Mouse (Mus musculus) brain, embryonic 14.5 days (tissue): ENCODE data around the gene Yars.

Experiments used
- CTCF ChIP-seq: fragments of 200-500 bp; IDR thresholded peaks from 2 replicates; pipeline ENCODE4 v1.5.1; 2012; ENCODE audit warnings: inconsistent platforms, mild to moderate bottlenecking, moderate library complexity, borderline replicate concordance; ENCODE audit not compliant: insufficient read depth, insufficient read length; ENCODE audit errors: extremely low read depth
- POLR2A ChIP-seq: fragments of 200-500 bp; IDR thresholded peaks from 2 replicates; pipeline ENCODE4 v1.6.1; 2012; ENCODE audit warnings: mild to moderate bottlenecking, inconsistent platforms, borderline replicate concordance; ENCODE audit not compliant: poor library complexity, insufficient read depth, insufficient read length, severe bottlenecking; ENCODE audit errors: extremely low read depth

DNA sequence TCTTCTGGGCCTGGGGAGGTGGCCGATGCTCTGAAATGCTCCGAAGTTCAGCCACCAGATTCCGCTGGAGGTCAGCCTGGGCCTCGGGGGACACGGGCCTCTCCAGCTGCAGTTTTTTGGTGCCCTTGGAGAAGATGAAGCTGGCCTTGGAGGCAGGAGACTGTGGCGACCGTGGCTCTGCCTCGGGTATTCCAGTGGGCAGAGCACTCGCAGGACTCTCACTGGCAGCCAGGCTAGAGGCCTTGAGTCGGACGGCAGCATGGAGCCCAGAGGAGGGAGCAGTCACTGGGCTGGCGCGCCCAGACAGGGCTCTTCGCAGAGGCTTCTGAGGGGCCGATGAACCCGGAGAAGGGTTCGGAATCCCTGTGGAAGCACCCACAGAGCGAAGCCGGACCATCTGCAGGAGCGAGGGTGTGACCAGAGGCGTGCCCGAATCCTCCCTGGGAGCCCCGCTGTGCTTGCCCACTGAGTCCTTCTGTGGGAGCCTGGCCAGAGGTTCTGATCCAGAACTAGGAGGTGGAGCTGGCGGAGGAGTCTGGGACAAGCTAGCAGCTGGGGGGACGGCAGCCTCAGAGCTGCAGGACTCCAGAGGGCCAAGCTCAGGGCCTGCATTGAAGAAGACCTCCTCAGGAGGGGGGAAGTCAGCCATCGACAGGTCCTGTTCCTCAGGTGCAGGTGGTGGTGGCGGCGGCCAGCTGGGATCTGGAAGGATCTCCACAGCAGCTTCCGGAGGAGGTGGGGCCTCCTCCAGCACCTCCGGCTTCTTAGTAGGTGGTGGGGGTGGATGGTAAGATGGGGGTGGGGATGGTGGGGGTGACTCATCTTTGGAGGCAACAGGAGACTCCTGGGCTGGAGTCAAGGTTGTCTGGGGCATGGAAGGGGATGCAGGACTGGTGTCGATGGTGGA, 32.7 kb downstream of the Yars start:
- no peak for TF ChIP-seq POLR2A
- TF ChIP-seq CTCF, result no peak
